20 mouse cellular contexts compared by ENCODE assay signal in genomic region chr2:26551446-26551845, GRCm38 (mm10). TPM values are rescaled to one million over a fixed set of nuclear protein-coding genes. Genes with fewer than 3 reads are reported as not detected.
A peak's percentile ranks its signal among the peaks of the same experiment; 100 is the strongest.
DNase-seq lines count a peak whose midpoint lies in the region; ATAC-seq and TF ChIP-seq lines count a peak whose summit lies in the region.
"Had no signal": no experiment of that assay in that cellular context is flagged by ENCODE, and none has a peak within 500 bp of the region (broad histone marks: within the 10 kb centered on the region; RNA-seq: fewer than 3 reads in every experiment).

No protein-coding gene starts in this region.

- ATAC-seq in heart, postnatal 0 days (ENCODE audit: insufficient read depth, low read depth): no peak
- ATAC-seq in G1E (ENCODE audit: extremely low read depth, insufficient number of reproducible peaks, low FRiP score, poor library complexity, severe bottlenecking): no peak
- no peak for ATAC-seq in monocyte, adult 5-6 weeks (replicated peaks; ENCODE audit: insufficient number of reproducible peaks, low FRiP score, low TSS enrichment, poor library complexity, severe bottlenecking)
- no peak for ATAC-seq in forebrain, embryonic 13.5 days
- no peak for ATAC-seq in inflammation-experienced regulatory T-cells, adult 6 months
- ATAC-seq: forebrain, embryonic 16.5 days; midbrain, embryonic 16.5 days had no signal

- WGBS in heart, postnatal 0 days: 80% methylated on average over 8 of the region's 8 CpGs
- 73% methylated on average over 8 of the region's 8 CpGs for WGBS in limb, embryonic 10.5 days
- WGBS in thymus, adult 2 months: 9% methylated on average over 8 of the region's 8 CpGs
- WGBS in forebrain, embryonic 13.5 days: 72% methylated on average over 8 of the region's 8 CpGs

- no peak overlapping the region for H3K4me3 ChIP-seq in heart, postnatal 0 days (ENCODE audit: low read depth, low read length)
- peak overlapping the region; percentile 13; the same call in 1 of the 2 replicates for H3K4me3 ChIP-seq in G1E (ENCODE audit: low read depth, low read length)
- H3K4me3 ChIP-seq in limb, embryonic 10.5 days: no peak overlapping the region
- no peak overlapping the region for H3K4me3 ChIP-seq in thymus, adult 2 months (ENCODE audit: control insufficient read depth, insufficient read depth, low read length)
- no peak overlapping the region for H3K4me3 ChIP-seq in forebrain, embryonic 13.5 days
- H3K4me3 ChIP-seq: hindbrain, embryonic 15.5 days had no signal

- H3K36me3 ChIP-seq in heart, postnatal 0 days (replicated peaks; ENCODE audit: control insufficient read depth, insufficient read depth, low read length): no peaks in the 10 kb centered on the region
- no peaks in the 10 kb centered on the region for H3K36me3 ChIP-seq in G1E (replicated peaks)
- H3K36me3 ChIP-seq in limb, embryonic 10.5 days: no peaks in the 10 kb centered on the region
- no peaks in the 10 kb centered on the region for H3K36me3 ChIP-seq in thymus, adult 2 months (ENCODE audit: control insufficient read depth, insufficient read depth, low read length)
- H3K36me3 ChIP-seq in forebrain, embryonic 13.5 days (ENCODE audit: poor library complexity, severe bottlenecking): no peaks in the 10 kb centered on the region
- H3K36me3 ChIP-seq: hindbrain, embryonic 15.5 days had no signal

- peak overlapping the region; percentile 47; the same call in 1 of the 2 replicates for H3K27ac ChIP-seq in heart, postnatal 0 days (ENCODE audit: low read depth)
- H3K27ac ChIP-seq in limb, embryonic 10.5 days: 0 out of 2 replicates have a peak overlapping the region, but pooled peaks have one; percentile 2
- peak overlapping the region; percentile 63 for H3K27ac ChIP-seq in thymus, adult 2 months (ENCODE audit: control insufficient read depth, insufficient read depth, low read length)
- no peak overlapping the region for H3K27ac ChIP-seq in forebrain, embryonic 13.5 days
- H3K27ac ChIP-seq: hindbrain, embryonic 15.5 days had no signal

- no peak for TF ChIP-seq EP300 in heart, postnatal 0 days (IDR thresholded peaks at IDR 0.05; ENCODE audit: low read depth)

- no peak; the same call in 1 of the 2 replicates for TF ChIP-seq POLR2A in thymus, adult 2 months (IDR thresholded peaks at IDR 0.05; ENCODE audit: control insufficient read depth, extremely low read depth, insufficient read depth, low read length, poor library complexity)

- no peaks in the 10 kb centered on the region for H3K9me3 ChIP-seq in heart, postnatal 0 days (replicated peaks; ENCODE audit: control insufficient read depth, low read length)
- H3K9me3 ChIP-seq in G1E (replicated peaks): no peaks in the 10 kb centered on the region
- no peaks in the 10 kb centered on the region for H3K9me3 ChIP-seq in limb, embryonic 10.5 days (replicated peaks)
- H3K9me3 ChIP-seq in forebrain, embryonic 13.5 days (replicated peaks): no peaks in the 10 kb centered on the region
- H3K9me3 ChIP-seq: hindbrain, embryonic 15.5 days had no signal

- peaks cover 57% of the 10 kb centered on the region for H3K4me1 ChIP-seq in heart, postnatal 0 days (ENCODE audit: control insufficient read depth, insufficient read depth)
- peaks cover 49% of the 10 kb centered on the region for H3K4me1 ChIP-seq in G1E (ENCODE audit: insufficient read depth, low read depth, low read length)
- peaks cover 26% of the 10 kb centered on the region for H3K4me1 ChIP-seq in limb, embryonic 10.5 days
- peaks cover 79% of the 10 kb centered on the region for H3K4me1 ChIP-seq in thymus, adult 2 months (replicated peaks; ENCODE audit: control insufficient read depth, insufficient read depth, low read length)
- H3K4me1 ChIP-seq in forebrain, embryonic 13.5 days: peaks cover 21% of the 10 kb centered on the region

- no peak overlapping the region for H3K9ac ChIP-seq in heart, postnatal 0 days (replicated peaks; ENCODE audit: low read depth, low read length)
- no peak overlapping the region for H3K9ac ChIP-seq in forebrain, embryonic 13.5 days
- H3K9ac ChIP-seq: hindbrain, embryonic 15.5 days had no signal

- no peak overlapping the region for H3K4me2 ChIP-seq in heart, postnatal 0 days (ENCODE audit: low read depth, low read length)
- H3K4me2 ChIP-seq in forebrain, embryonic 13.5 days: no peak overlapping the region
- H3K4me2 ChIP-seq: hindbrain, embryonic 15.5 days had no signal

- intact Hi-C loops in heart, postnatal 10 days (cut with DNase I): no loop called here

- no peaks in the 10 kb centered on the region for H3K27me3 ChIP-seq in heart, postnatal 0 days (ENCODE audit: control insufficient read depth, insufficient read depth, low read length)
- H3K27me3 ChIP-seq in G1E (ENCODE audit: insufficient read depth, low read length): peaks cover 60% of the 10 kb centered on the region
- no peaks in the 10 kb centered on the region for H3K27me3 ChIP-seq in limb, embryonic 10.5 days (ENCODE audit: low read depth, poor library complexity, severe bottlenecking)
- H3K27me3 ChIP-seq in thymus, adult 2 months (ENCODE audit: control insufficient read depth, insufficient read depth, low read length): no peaks in the 10 kb centered on the region
- no peaks in the 10 kb centered on the region for H3K27me3 ChIP-seq in forebrain, embryonic 13.5 days
- H3K27me3 ChIP-seq: hindbrain, embryonic 15.5 days had no signal

- DNase-seq in heart, postnatal 0 days (ENCODE audit: low spot score): no peak
- DNase-seq in heart, postnatal 10 days: no peak
- no peak for DNase-seq in G1E (ENCODE audit: low spot score)
- DNase-seq in limb, embryonic 10.5 days (ENCODE audit: low spot score): no peak
- DNase-seq in thymus, adult 2 months: peak; percentile 76
- DNase-seq: adrenal gland, postnatal 36 days; cerebellum, adult 11-12 months; kidney, adult 9 months; right cerebral cortex, postnatal 4 days had no signal

- TF ChIP-seq CTCF in heart, postnatal 0 days (IDR thresholded peaks at IDR 0.05; ENCODE audit: low read depth): no peak
- TF ChIP-seq CTCF in G1E (IDR thresholded peaks at IDR 0.05; ENCODE audit: low read depth, low read length): no peak
- no peak for TF ChIP-seq CTCF in thymus, adult 2 months (IDR thresholded peaks at IDR 0.05; ENCODE audit: borderline replicate concordance, control insufficient read depth, extremely low read depth, insufficient read depth, low read length, poor library complexity)

RNA-seq across cellular contexts. Expression of gene Egfl7, which starts 28.4 kb away (rescaled TPM):
- 375 and 401 TPM in 2 replicates for total RNA-seq in heart, postnatal 0 days (2014; rRNA removed; ENCODE audit: low replicate concordance)
- polyA plus RNA-seq in heart, postnatal 0 days (2015; fragmentation: Nextera tagmentation; extraction: Ambion mirVana): 158 and 159 TPM in 2 replicates
- total RNA-seq in heart, postnatal 10 days (2021): 100 to 1,000 TPM; 325 to 346 TPM
- total RNA-seq in G1E (2014; fragmentation: Nextera tagmentation) (29.6 and 31.9 TPM in 2 replicates), G1E (2017) (160 and 228 TPM in 2 replicates)
- 131 and 136 TPM in 2 replicates for polyA plus RNA-seq in G1E (2012)
- polyA plus RNA-seq in limb, embryonic 10.5 days (2016; fragmentation: Nextera tagmentation; extraction: Ambion mirVana): 96.5 and 97.2 TPM in 2 replicates
- 63.9 and 105 TPM in 2 replicates for polyA plus RNA-seq in thymus, adult 2 months (2012; rRNA removed)
- not detected in 3 replicates for total RNA-seq in monocyte, adult 5-6 weeks (2017)
- polyA plus RNA-seq in forebrain, embryonic 13.5 days (2015; fragmentation: Nextera tagmentation; extraction: Ambion mirVana): 50.2 and 55.8 TPM in 2 replicates
- polyA plus RNA-seq in inflammation-experienced regulatory T-cells, adult 6 months (2017; shearing (Covaris generic)): 1 to 10 TPM in 2 of 3 experiments, not detected in 1; 1.7 to 2.3 TPM

RNA-seq across cellular contexts. Expression of gene Notch1, which starts 35.0 kb away (rescaled TPM):
- total RNA-seq in heart, postnatal 0 days (2014; rRNA removed; ENCODE audit: low replicate concordance): 54.0 and 63.3 TPM in 2 replicates
- 4.9 and 5.7 TPM in 2 replicates for polyA plus RNA-seq in heart, postnatal 0 days (2015; fragmentation: Nextera tagmentation; extraction: Ambion mirVana)
- 10 to 100 TPM; 54.0 to 54.3 TPM for total RNA-seq in heart, postnatal 10 days (2021)
- total RNA-seq in G1E (2014; fragmentation: Nextera tagmentation): not detected in 2 replicates
- 0.06 and 0.71 TPM in 2 replicates for total RNA-seq in G1E (2017)
- 0.02 and 0.06 TPM in 2 replicates for polyA plus RNA-seq in G1E (2012)
- 8.5 and 11.8 TPM in 2 replicates for polyA plus RNA-seq in limb, embryonic 10.5 days (2016; fragmentation: Nextera tagmentation; extraction: Ambion mirVana)
- polyA plus RNA-seq in thymus, adult 2 months (2012; rRNA removed): 159 and 219 TPM in 2 replicates
- total RNA-seq in monocyte, adult 5-6 weeks (2017): 11.6 to 22.2 TPM (median 13.8 TPM) in 3 replicates
- 28.1 and 32.8 TPM in 2 replicates for polyA plus RNA-seq in forebrain, embryonic 13.5 days (2015; fragmentation: Nextera tagmentation; extraction: Ambion mirVana)
- 10 to 100 TPM; 24.9 to 41.2 (median 27.0) TPM for polyA plus RNA-seq in inflammation-experienced regulatory T-cells, adult 6 months (2017; shearing (Covaris generic))

RNA-seq across cellular contexts. Expression of gene Gm20532, which starts 35.0 kb away (rescaled TPM):
- not detected in 2 replicates for total RNA-seq in heart, postnatal 0 days (2014; rRNA removed; ENCODE audit: low replicate concordance)
- not detected in 2 replicates for polyA plus RNA-seq in heart, postnatal 0 days (2015; fragmentation: Nextera tagmentation; extraction: Ambion mirVana)
- total RNA-seq in heart, postnatal 10 days (2021): under 1 TPM in 1 of 2 experiments, not detected in 1; 0.36 TPM
- not detected in 2 replicates for total RNA-seq in G1E (2014; fragmentation: Nextera tagmentation)
- not detected in 2 replicates for total RNA-seq in G1E (2017)
- not detected in 2 replicates for polyA plus RNA-seq in G1E (2012)
- not detected in 2 replicates for polyA plus RNA-seq in limb, embryonic 10.5 days (2016; fragmentation: Nextera tagmentation; extraction: Ambion mirVana)
- not detected in 2 replicates for polyA plus RNA-seq in thymus, adult 2 months (2012; rRNA removed)
- not detected in 3 replicates for total RNA-seq in monocyte, adult 5-6 weeks (2017)
- polyA plus RNA-seq in forebrain, embryonic 13.5 days (2015; fragmentation: Nextera tagmentation; extraction: Ambion mirVana): not detected in 2 replicates
- polyA plus RNA-seq in inflammation-experienced regulatory T-cells, adult 6 months (2017; shearing (Covaris generic)): not detected
- total RNA-seq: adrenal gland, postnatal 36 days; gastrocnemius, postnatal 4 days; layer of hippocampus, adult 8-10 months had no signal
- polyA plus RNA-seq: embryonic facial prominence, embryonic 11.5 days; forebrain, embryonic 16.5 days; hindbrain, embryonic 15.5 days; limb, embryonic 11.5 days; lung, postnatal 0 days; midbrain, embryonic 16.5 days had no signal

RNA-seq across cellular contexts. Expression of gene Agpat2, which starts 52.8 kb away (rescaled TPM):
- total RNA-seq in heart, postnatal 0 days (2014; rRNA removed; ENCODE audit: low replicate concordance): 41.0 and 49.3 TPM in 2 replicates
- polyA plus RNA-seq in heart, postnatal 0 days (2015; fragmentation: Nextera tagmentation; extraction: Ambion mirVana): 23.9 and 24.1 TPM in 2 replicates
- 10 to 100 TPM; 53.3 to 78.7 TPM for total RNA-seq in heart, postnatal 10 days (2021)
- total RNA-seq in G1E (2014; fragmentation: Nextera tagmentation): 4.7 and 6.9 TPM in 2 replicates
- total RNA-seq in G1E (2017): 4.6 and 7.4 TPM in 2 replicates
- 6.0 and 6.1 TPM in 2 replicates for polyA plus RNA-seq in G1E (2012)
- polyA plus RNA-seq in limb, embryonic 10.5 days (2016; fragmentation: Nextera tagmentation; extraction: Ambion mirVana): 13.2 and 14.5 TPM in 2 replicates
- polyA plus RNA-seq in thymus, adult 2 months (2012; rRNA removed): 89.3 and 137 TPM in 2 replicates
- total RNA-seq in monocyte, adult 5-6 weeks (2017): 24.2 to 27.3 TPM (median 25.1 TPM) in 3 replicates
- polyA plus RNA-seq in forebrain, embryonic 13.5 days (2015; fragmentation: Nextera tagmentation; extraction: Ambion mirVana): 2.5 and 3.6 TPM in 2 replicates
- polyA plus RNA-seq in inflammation-experienced regulatory T-cells, adult 6 months (2017; shearing (Covaris generic)): 1 to 10 TPM; 6.6 to 9.1 (median 7.4) TPM

Comparison
In these comparisons a context has a peak if more than half of its experiments do, and no peak if none do; other contexts are left out.
1. RNA of gene Egfl7, which starts 28.4 kb away (polyA plus RNA-seq): 158 to 159 TPM in heart, postnatal 0 days, 131 to 136 TPM in G1E, 63.9 to 105 TPM in thymus, adult 2 months, 96.5 to 97.2 TPM in limb, embryonic 10.5 days and 50.2 to 55.8 TPM in forebrain, embryonic 13.5 days; 1.7 to 2.3 TPM in inflammation-experienced regulatory T-cells, adult 6 months; every median in the first group is over 10 times any median in the second.